Mouse (Mus musculus) T-helper 1 cell (primary cell): Measurements from ENCODE around the gene H3f3a.

Experiments
- in situ Hi-C: fragments of 300-600 bp; cut with MboI, MseI; formaldehyde crosslinking; loops from one replicate; pipeline ENCODE4 v1.15.1; 2025; ENCODE audit warnings: high pct_unique_total_duplicates

Gene H3f3a

DNA sequence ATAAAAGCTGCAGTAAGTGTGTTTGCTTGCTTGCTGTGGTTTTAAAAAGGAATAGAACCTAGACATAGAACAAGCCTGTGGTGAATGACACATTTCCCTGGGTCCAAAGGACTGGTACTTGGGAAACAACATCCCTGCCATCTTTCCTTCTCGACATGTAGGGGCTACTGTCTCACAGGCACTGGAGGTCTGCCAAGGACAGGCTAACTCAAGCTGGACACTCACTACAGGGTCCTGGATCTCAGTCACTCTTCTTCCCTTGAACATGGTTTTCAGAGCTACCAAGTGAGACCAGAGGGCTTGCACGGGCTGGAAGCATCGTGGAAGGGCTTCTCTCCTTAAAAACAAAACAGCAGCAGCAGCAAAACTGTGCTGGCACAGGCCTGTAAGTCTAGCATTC is 10.0 kb upstream of the H3f3a start:
- in situ Hi-C loops = no loop called here

DNA sequence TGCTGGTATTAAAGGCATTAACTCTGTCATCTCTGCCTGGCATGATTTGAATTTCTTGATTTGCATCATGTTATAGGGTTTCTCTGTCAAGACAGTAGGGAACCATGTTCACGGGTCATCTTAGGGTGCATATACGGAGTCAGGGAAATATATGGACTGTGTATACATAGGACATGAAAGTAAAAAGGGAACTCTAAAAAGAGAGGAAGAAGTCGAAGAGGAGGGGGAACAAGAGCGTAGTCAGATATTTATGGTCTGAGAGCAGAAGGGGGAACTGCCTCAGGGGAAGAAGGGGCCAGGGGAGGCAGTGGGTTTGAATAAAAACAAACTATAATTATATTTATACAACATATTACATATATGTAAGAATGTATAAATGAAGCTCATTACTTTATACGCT is 8.5 kb upstream of the H3f3a start:
- in situ Hi-C loops = no loop called here

- in situ Hi-C loops = no loop called here
Measured at GRCm38 (mm10) chr1:180821101-180821500, 7.4 kb upstream of the H3f3a start.

GRCm38 (mm10) chr1:180818000-180818399 is 4.3 kb upstream of the H3f3a start:
- in situ Hi-C loops = no loop called here

DNA sequence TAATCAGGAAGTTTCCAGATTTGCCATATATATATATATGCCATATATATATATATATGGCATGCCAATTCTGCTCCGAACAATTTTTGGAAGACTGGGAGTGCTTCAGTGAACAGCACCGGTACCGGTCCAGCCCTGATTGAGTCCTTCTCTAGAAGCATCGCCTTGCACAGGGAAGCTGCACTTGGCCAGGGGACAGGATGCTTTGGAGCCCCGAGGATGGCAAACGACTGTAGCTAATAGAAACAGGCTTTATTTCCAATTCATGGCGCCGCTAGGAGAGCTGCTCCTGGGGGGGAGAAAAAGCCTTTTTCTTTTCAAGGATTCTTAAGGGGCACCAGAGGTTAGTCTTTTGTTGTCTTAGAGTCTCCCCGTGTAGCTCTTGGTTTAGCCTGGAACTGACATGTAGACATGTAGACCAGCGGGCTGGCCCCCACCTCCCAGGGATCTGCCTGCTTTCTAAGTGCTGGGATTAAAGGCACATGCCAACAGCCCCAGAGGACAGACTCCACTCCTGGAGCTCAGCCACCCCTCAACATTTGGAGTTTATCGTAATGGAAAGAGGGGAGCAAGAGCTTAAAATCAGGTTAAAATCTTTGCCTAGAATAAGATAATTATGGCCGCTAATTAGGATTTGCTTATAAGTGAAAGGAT is 1.8 kb upstream of the H3f3a start:
- in situ Hi-C loops = no loop called here

GRCm38 (mm10) chr1:180813409-180813884 is 296 bp downstream of the H3f3a start:
- in situ Hi-C loops = no loop called here

- in situ Hi-C loops = no loop called here
Measured at GRCm38 (mm10) chr1:180812463-180813408, 1.0 kb downstream of the H3f3a start.

DNA sequence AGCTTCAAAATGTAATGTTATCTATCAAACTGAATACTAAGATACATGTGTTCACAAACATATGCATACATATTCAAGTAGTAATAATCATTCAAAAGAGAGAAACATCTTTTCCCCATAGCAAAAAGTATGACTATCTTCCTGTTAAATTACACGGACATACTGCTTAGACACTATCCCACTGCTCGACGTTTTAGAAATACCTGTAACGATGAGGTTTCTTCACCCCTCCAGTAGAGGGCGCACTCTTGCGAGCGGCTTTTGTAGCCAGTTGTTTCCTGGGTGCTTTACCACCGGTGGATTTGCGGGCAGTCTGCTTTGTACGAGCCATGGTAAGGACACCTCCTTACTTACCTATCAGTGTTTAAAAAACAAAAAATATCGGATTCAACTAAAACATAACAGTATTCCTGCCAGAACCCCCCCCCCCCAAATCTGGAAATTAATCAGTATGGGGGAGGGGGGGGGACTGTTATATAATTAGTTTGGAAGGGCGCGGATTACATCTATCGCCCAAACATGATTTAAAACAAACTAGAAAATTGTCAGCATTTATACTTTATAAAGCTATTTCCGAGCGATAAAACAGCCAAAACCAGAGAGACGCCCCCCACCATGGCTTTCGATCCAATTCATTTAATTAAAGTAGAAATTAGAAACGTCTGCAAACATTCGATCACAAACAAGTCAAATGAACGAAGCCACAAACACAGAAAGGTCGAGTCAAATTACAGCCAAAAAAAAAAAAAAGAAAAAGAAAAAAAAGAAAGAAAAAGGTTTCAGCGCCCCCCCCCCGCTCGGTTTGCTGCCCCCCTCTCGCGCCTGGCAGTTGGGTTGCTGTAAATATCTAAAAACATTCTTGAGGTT is 1.9 kb downstream of the H3f3a start:
- in situ Hi-C loops = no loop called here

DNA sequence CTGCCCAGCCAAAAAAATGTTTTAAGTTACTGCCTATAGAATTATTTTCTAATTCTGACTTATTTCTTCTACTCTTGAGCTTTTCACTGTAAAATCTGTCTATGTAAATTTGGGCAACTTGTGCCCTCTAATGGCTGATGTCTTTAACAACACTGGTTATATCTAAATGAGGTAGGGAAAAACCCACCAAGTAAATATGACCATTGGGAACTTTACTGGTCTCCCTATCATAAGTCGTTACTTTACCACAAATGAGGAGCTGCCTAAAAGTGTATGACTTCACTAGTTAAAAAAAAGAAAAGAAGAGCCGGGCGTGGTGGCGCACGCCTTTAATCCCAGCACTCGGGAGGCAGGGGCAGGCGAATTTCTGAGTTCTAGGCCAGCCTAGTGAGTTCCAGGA is 2.8 kb downstream of the H3f3a start:
- in situ Hi-C loops = no loop called here

GRCm38 (mm10) chr1:180808831-180809230 is 4.9 kb downstream of the H3f3a start:
- in situ Hi-C loops = loop anchor here (10.0 kb wide), 1 partner anchor 1004 kb away; the partner anchor contains the start of genes Ahctf1 and Gm10518

DNA sequence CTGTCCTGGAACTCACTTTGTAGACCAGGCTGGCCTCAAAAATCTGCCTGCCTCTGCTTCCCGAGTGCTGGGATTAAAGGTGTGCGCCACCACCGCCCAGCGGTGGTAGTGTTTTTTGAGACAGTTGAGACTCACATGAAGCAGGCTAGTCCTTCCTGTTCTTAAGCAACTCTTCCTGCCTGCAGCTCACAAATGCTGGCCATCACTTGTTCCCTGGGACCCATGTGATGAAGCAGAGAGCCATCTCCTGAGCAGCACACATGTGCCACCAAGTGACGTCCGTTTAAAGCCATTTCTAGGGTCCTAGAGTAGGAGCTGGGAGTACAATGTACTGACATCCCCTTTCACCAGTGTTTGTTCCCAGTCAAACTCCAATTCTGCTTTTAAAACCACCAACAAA is 9.9 kb downstream of the H3f3a start:
- in situ Hi-C loops = loop anchor here (10.0 kb wide), 1 partner anchor 999 kb away; the partner anchor contains the start of genes Ahctf1 and Gm10518

GRCm38 (mm10) chr1:180801466-180801994 is 12.2 kb downstream of the H3f3a start:
- in situ Hi-C loops = loop anchor here (10.0 kb wide), 1 partner anchor 997 kb away; the partner anchor contains the start of genes Ahctf1 and Gm10518

- in situ Hi-C loops = loop anchor here (10.0 kb wide), 1 partner anchor 996 kb away; the partner anchor contains the start of genes Ahctf1 and Gm10518
Measured at GRCm38 (mm10) chr1:180800814-180801213, 12.9 kb downstream of the H3f3a start.

DNA sequence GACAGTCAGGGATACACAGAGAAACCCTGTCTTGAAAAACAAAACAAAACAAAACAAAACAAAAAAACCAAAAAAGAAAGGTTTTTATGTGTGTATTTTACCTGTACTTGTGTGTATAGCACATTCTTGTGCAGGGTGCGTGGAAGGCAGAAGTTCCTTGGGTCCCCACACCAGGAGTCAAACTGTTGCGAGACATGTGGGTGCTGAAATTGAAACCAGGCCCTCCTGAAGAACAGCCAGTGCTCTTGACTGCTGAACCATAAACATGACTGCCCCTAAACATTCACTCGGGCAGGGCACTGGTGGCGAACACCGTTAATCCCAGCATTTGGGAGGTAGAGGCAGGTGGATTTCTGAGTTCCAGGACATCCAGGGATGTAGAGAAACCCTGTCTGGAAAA is 13.7 kb downstream of the H3f3a start:
- in situ Hi-C loops = loop anchor here (10.0 kb wide), 1 partner anchor 995 kb away; the partner anchor contains the start of genes Ahctf1 and Gm10518

GRCm38 (mm10) chr1:180799253-180799652 is 14.5 kb downstream of the H3f3a start:
- in situ Hi-C loops = loop anchor here (5.0 kb wide), 1 partner anchor 58 kb away; no protein-coding TSS in a partner anchor

DNA sequence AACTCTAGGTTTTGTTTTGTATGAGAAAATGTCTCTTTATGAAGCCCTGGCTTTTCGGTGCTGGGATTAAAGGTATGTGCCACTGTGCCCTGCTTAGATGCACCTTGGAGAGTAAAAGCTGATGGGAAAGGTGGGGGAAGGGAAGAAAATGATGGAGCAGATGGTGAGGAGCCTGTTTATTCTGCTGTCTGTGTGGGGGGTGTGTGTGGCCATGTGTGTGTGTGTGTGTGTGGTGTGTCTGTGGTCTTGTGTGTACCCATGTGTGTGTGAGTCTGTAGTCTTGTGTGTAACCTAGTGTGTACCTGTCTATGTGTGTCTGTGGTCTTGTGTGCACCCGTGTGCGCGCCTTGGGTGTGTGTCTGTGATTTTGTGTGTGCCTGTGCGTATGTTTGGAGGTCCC is 15.1 kb downstream of the H3f3a start:
- in situ Hi-C loops = loop anchor here (5.0 kb wide), 1 partner anchor 59 kb away; no protein-coding TSS in a partner anchor

- in situ Hi-C loops = no loop called here
Measured at GRCm38 (mm10) chr1:180794170-180794569, 19.6 kb downstream of the H3f3a start.

DNA sequence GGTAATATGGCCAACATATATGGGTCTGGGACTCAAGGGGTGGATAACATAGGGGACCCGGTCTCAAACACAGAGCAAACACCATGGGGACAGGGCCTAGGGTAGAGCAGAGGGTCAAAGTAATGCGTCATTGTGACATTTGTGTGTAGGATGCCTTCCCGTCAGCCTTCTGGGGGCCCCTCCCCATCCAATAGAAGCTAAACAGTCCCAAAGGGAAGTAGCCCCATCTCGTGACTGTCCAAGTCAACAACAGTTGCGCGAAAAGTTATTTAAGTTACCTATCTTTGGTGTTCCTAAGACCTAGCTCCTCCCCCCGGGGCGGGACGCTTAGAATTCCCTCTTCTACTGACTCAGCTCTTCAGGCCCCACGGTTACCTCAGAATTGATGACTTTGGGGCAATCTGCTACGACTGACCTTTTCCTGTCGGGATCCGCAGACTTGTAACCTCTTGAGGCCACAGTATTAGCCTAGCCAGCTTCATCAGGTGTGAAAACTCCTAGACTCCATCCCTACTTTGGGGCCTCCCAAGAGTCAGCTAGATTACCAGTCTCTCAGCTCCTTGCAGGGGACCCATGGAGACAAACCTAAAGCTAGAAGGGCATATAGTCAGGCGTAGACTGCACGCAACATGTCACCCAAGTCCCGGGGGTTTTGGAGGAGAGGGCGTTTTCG is 20.2 kb downstream of the H3f3a start:
- in situ Hi-C loops = no loop called here

GRCm38 (mm10) chr1:180792814-180793213 is 20.9 kb downstream of the H3f3a start:
- in situ Hi-C loops = no loop called here

DNA sequence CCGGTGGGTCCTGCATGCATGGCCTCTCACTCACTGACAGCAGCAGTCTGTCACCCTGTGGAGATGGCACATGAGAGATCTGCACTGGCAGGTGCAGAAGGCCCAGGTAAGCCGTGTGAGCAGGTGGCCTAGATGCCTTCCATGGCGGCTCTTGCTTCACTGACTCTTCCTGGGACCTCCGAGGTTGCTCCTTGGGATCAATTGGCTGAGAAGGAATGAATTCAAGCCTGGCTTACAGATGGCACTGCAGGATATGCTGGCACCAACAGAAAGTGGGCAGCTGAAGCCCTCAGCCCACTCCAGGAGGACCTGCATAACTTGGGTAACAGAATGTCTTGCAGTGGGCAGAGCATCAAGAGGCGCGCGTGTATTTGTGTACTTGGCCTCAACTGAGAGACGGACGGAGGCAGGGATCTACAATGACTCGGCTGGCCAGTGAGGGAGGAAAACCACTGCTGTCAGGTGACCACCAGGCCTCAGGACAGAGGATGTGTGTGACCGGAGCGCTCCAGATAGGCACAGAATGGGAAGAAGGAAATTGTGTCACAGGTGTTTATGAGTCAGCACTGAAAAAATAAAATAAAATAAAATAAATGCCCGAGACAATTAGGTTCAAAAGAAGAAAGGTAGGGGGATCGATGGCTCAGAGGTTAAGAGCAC is 21.8 kb downstream of the H3f3a start:
- in situ Hi-C loops = no loop called here
